ENCODE assay signal across 9 mouse cellular contexts in genomic region chr15:86029981-86030380, GRCm38 (mm10). TPM values are rescaled to one million over a fixed set of nuclear protein-coding genes. Genes with fewer than 3 reads are reported as not detected.
DNase-seq lines count a peak whose midpoint lies in the region; ATAC-seq and TF ChIP-seq lines count a peak whose summit lies in the region.
"Had no signal": no experiment of that assay in that cellular context is flagged by ENCODE, and none has a peak within 500 bp of the region (broad histone marks: within the 10 kb centered on the region; RNA-seq: fewer than 3 reads in every experiment).

No protein-coding gene starts in this region.

- peak overlapping the region; percentile 48 for H3K4me2 ChIP-seq in limb, embryonic 13.5 days (replicated peaks)
- peak overlapping the region; percentile 14; the same call in 1 of the 2 replicates for H3K4me2 ChIP-seq in embryonic facial prominence, embryonic 12.5 days (replicated peaks)
- H3K4me2 ChIP-seq in forebrain, postnatal 0 days (ENCODE audit: low read depth), result peak overlapping the region; percentile 11; the same call in 1 of the 2 replicates
- no peak overlapping the region for H3K4me2 ChIP-seq in midbrain, postnatal 0 days (ENCODE audit: low read depth, low read length, poor library complexity, severe bottlenecking)

- H3K27me3 ChIP-seq in limb, embryonic 13.5 days, result peaks cover 34% of the 10 kb centered on the region
- H3K27me3 ChIP-seq in limb, embryonic 10.5 days (ENCODE audit: low read depth, poor library complexity, severe bottlenecking), result peaks cover 60% of the 10 kb centered on the region
- H3K27me3 ChIP-seq in embryonic facial prominence, embryonic 12.5 days, result peaks cover 41% of the 10 kb centered on the region
- H3K27me3 ChIP-seq in forebrain, postnatal 0 days (ENCODE audit: insufficient read depth, low read length), result peaks cover 6% of the 10 kb centered on the region; the same call in 1 of the 2 replicates
- peaks cover 30% of the 10 kb centered on the region for H3K27me3 ChIP-seq in midbrain, postnatal 0 days (ENCODE audit: insufficient read depth, low read length)

- ATAC-seq in limb, embryonic 13.5 days (ENCODE audit: low FRiP score, low read depth), result no peak
- ATAC-seq in embryonic facial prominence, embryonic 12.5 days (ENCODE audit: insufficient number of reproducible peaks, insufficient read depth, low FRiP score, low TSS enrichment), result no peak
- no peak for ATAC-seq in forebrain, postnatal 0 days
- no peak for ATAC-seq in midbrain, postnatal 0 days (ENCODE audit: low FRiP score)

- H3K4me3 ChIP-seq in limb, embryonic 13.5 days, result no peak overlapping the region
- H3K4me3 ChIP-seq in limb, embryonic 10.5 days, result no peak overlapping the region
- H3K4me3 ChIP-seq in embryonic facial prominence, embryonic 12.5 days, result no peak overlapping the region
- H3K4me3 ChIP-seq in forebrain, postnatal 0 days (ENCODE audit: low read depth, low read length), result no peak overlapping the region
- H3K4me3 ChIP-seq in midbrain, postnatal 0 days (ENCODE audit: low read depth, low read length), result no peak overlapping the region

- WGBS in limb, embryonic 13.5 days, result 70% methylated on average over 14 of the region's 14 CpGs
- WGBS in limb, embryonic 10.5 days, result 67% methylated on average over 14 of the region's 14 CpGs
- 71% methylated on average over 14 of the region's 14 CpGs for WGBS in embryonic facial prominence, embryonic 12.5 days
- WGBS in forebrain, postnatal 0 days, result 72% methylated on average over 14 of the region's 14 CpGs
- 71% methylated on average over 14 of the region's 14 CpGs for WGBS in midbrain, postnatal 0 days

- H3K27ac ChIP-seq in limb, embryonic 13.5 days, result no peak overlapping the region
- H3K27ac ChIP-seq in limb, embryonic 10.5 days, result no peak overlapping the region
- no peak overlapping the region for H3K27ac ChIP-seq in embryonic facial prominence, embryonic 12.5 days
- H3K27ac ChIP-seq in forebrain, postnatal 0 days (ENCODE audit: low read depth, low read length), result no peak overlapping the region
- no peak overlapping the region for H3K27ac ChIP-seq in midbrain, postnatal 0 days (ENCODE audit: low read depth, low read length)

- no peak for DNase-seq in limb, embryonic 10.5 days (ENCODE audit: low spot score)
- DNase-seq in forebrain, postnatal 0 days, result no peak
- no peak for DNase-seq in midbrain, postnatal 0 days (ENCODE audit: low spot score)
- no peak for DNase-seq in gastrocnemius, postnatal 4 days (ENCODE audit: low spot score in 2 of 2)
- no peak for DNase-seq in spleen, adult 18-20 months
- DNase-seq in gastrocnemius, postnatal 10 days, result no peak
- DNase-seq: cerebellum, postnatal 10 days had no signal

- peaks cover 17% of the 10 kb centered on the region for H3K36me3 ChIP-seq in limb, embryonic 13.5 days
- peaks cover 21% of the 10 kb centered on the region for H3K36me3 ChIP-seq in limb, embryonic 10.5 days
- peaks cover 10% of the 10 kb centered on the region for H3K36me3 ChIP-seq in embryonic facial prominence, embryonic 12.5 days
- no peaks in the 10 kb centered on the region for H3K36me3 ChIP-seq in forebrain, postnatal 0 days (ENCODE audit: insufficient read depth)
- no peaks in the 10 kb centered on the region for H3K36me3 ChIP-seq in midbrain, postnatal 0 days (ENCODE audit: insufficient read depth, low read length)

- no peak overlapping the region for H3K9ac ChIP-seq in limb, embryonic 13.5 days
- no peak overlapping the region for H3K9ac ChIP-seq in embryonic facial prominence, embryonic 12.5 days
- no peak overlapping the region for H3K9ac ChIP-seq in forebrain, postnatal 0 days
- no peak overlapping the region for H3K9ac ChIP-seq in midbrain, postnatal 0 days (replicated peaks; ENCODE audit: low read length, poor library complexity, severe bottlenecking)

- H3K9me3 ChIP-seq in limb, embryonic 13.5 days, result peaks cover 20% of the 10 kb centered on the region
- H3K9me3 ChIP-seq in limb, embryonic 10.5 days (replicated peaks), result 0 out of 2 replicates have a peak, but pooled peaks cover 2% of the 10 kb centered on the region
- H3K9me3 ChIP-seq in embryonic facial prominence, embryonic 12.5 days, result peaks cover 12% of the 10 kb centered on the region; the same call in 1 of the 2 replicates
- no peaks in the 10 kb centered on the region for H3K9me3 ChIP-seq in forebrain, postnatal 0 days (ENCODE audit: low read length)
- no peaks in the 10 kb centered on the region for H3K9me3 ChIP-seq in midbrain, postnatal 0 days (ENCODE audit: low read length)

- TF ChIP-seq CTCF in forebrain, postnatal 0 days (IDR thresholded peaks at IDR 0.05; ENCODE audit: low read depth), result 0 out of 2 replicates have a peak, but pooled peaks have one; percentile 7
- TF ChIP-seq CTCF in midbrain, postnatal 0 days (IDR thresholded peaks at IDR 0.05), result 0 out of 2 replicates have a peak, but pooled peaks have one; percentile 8

- H3K4me1 ChIP-seq in limb, embryonic 13.5 days, result peaks cover 35% of the 10 kb centered on the region
- peaks cover 46% of the 10 kb centered on the region for H3K4me1 ChIP-seq in limb, embryonic 10.5 days
- H3K4me1 ChIP-seq in embryonic facial prominence, embryonic 12.5 days, result peaks cover 16% of the 10 kb centered on the region
- H3K4me1 ChIP-seq in forebrain, postnatal 0 days (ENCODE audit: insufficient read depth), result peaks cover 3% of the 10 kb centered on the region; the same call in 1 of the 2 replicates
- peaks cover 8% of the 10 kb centered on the region; the same call in 1 of the 2 replicates for H3K4me1 ChIP-seq in midbrain, postnatal 0 days (ENCODE audit: insufficient read depth, low read length)

RNA-seq across cellular contexts. Expression of gene Celsr1, which starts 3.6 kb away (rescaled TPM):
- 2.0 TPM in 2 replicates for polyA plus RNA-seq in limb, embryonic 13.5 days (2015; fragmentation: Nextera tagmentation; extraction: Ambion mirVana)
- polyA plus RNA-seq in limb, embryonic 10.5 days (2016; fragmentation: Nextera tagmentation; extraction: Ambion mirVana), result 0.67 and 0.86 TPM in 2 replicates
- 2.4 and 2.5 TPM in 2 replicates for polyA plus RNA-seq in embryonic facial prominence, embryonic 12.5 days (2016; fragmentation: Nextera tagmentation; extraction: Ambion mirVana)
- 6.5 and 13.0 TPM in 2 replicates for total RNA-seq in forebrain, postnatal 0 days (2014; rRNA removed)
- polyA plus RNA-seq in forebrain, postnatal 0 days (2015; fragmentation: Nextera tagmentation; extraction: Ambion mirVana), result 0.62 and 0.97 TPM in 2 replicates
- 13.7 and 15.0 TPM in 2 replicates for total RNA-seq in midbrain, postnatal 0 days (2014; rRNA removed)
- polyA plus RNA-seq in midbrain, postnatal 0 days (2015; fragmentation: Nextera tagmentation; extraction: Ambion mirVana), result 0.60 and 0.79 TPM in 2 replicates
- 1 to 10 TPM; 1.6 to 1.7 TPM for total RNA-seq in gastrocnemius, postnatal 4 days (2021)
- total RNA-seq in gastrocnemius, postnatal 10 days (2021), result under 1 TPM; 0.73 to 0.88 TPM

RNA-seq across cellular contexts. Expression of gene Gramd4, which starts 27.5 kb away (rescaled TPM):
- polyA plus RNA-seq in limb, embryonic 13.5 days (2015; fragmentation: Nextera tagmentation; extraction: Ambion mirVana), result 15.0 and 15.3 TPM in 2 replicates
- 13.0 and 14.1 TPM in 2 replicates for polyA plus RNA-seq in limb, embryonic 10.5 days (2016; fragmentation: Nextera tagmentation; extraction: Ambion mirVana)
- 19.4 and 19.6 TPM in 2 replicates for polyA plus RNA-seq in embryonic facial prominence, embryonic 12.5 days (2016; fragmentation: Nextera tagmentation; extraction: Ambion mirVana)
- total RNA-seq in forebrain, postnatal 0 days (2014; rRNA removed), result 54.5 and 57.0 TPM in 2 replicates
- 24.8 and 28.8 TPM in 2 replicates for polyA plus RNA-seq in forebrain, postnatal 0 days (2015; fragmentation: Nextera tagmentation; extraction: Ambion mirVana)
- 43.4 and 47.6 TPM in 2 replicates for total RNA-seq in midbrain, postnatal 0 days (2014; rRNA removed)
- 21.5 and 22.5 TPM in 2 replicates for polyA plus RNA-seq in midbrain, postnatal 0 days (2015; fragmentation: Nextera tagmentation; extraction: Ambion mirVana)
- total RNA-seq in gastrocnemius, postnatal 4 days (2021), result 10 to 100 TPM; 11.0 to 12.3 TPM
- total RNA-seq in gastrocnemius, postnatal 10 days (2021), result 10 to 100 TPM; 11.4 to 11.5 TPM
